Mouse (Mus musculus): ENCODE measurements at regions not wholly inside any gene's neighbourhood (a gene's known extent, or its start where the extent isn't known, plus 50 kb on each side); places are given as distances from the start of the nearest gene placed in this dataset.

DNA sequence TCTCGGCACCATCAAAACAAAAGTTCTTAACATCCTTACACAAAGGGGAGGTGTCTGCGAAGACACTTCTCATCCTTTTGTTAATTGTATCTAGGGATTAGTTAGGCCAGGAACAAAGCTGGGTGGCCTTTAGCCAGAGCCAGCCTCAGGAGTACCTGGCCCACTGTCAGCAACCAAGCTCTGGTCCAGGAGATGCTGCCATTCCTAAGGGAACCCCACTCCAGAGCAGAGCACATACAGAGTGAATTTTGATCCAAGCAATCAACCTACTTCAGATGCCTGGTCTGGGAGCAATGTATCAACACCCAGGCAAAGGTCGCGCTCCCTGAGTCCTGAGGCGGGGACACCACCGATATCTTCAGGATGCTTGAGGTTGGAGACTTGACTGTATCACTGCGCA is 97.5 kb downstream of the 1700129C05Rik start:
- TF ChIP-seq CTCF (IDR thresholded peaks at IDR 0.05; ENCODE audit: low read depth) (no peak), EP300 (IDR thresholded peaks at IDR 0.05; ENCODE audit: low read depth) (no peak)

All from heart, postnatal 0 days (tissue).